Mouse (Mus musculus) testis, postnatal 10 days (tissue): Measurements from ENCODE around the gene Bcr.

Experiments
- DNase-seq: peaks from one replicate; pipeline ENCODE4 v3.0.0; 2021; ENCODE audit warnings: low spot score

Bcr gene

GRCm38 (mm10) chr10:75184826-75185225 is 124.4 kb downstream of the Bcr start:
- no peak for DNase-seq

GRCm38 (mm10) chr10:75186551-75186950 is 126.2 kb downstream of the Bcr start:
- no peak for DNase-seq

- DNase-seq, result no peak
Measured at GRCm38 (mm10) chr10:75187366-75188056, 127.1 kb downstream of the Bcr start.

GRCm38 (mm10) chr10:75191647-75192046 is 131.3 kb downstream of the Bcr start:
- DNase-seq, result no peak

GRCm38 (mm10) chr10:75197817-75198216 is 137.4 kb downstream of the Bcr start:
- DNase-seq, result no peak

- DNase-seq, result no peak
Measured at GRCm38 (mm10) chr10:75200733-75201132, 140.3 kb downstream of the Bcr start.

GRCm38 (mm10) chr10:75206192-75206591 is 145.8 kb downstream of the Bcr start:
- no peak for DNase-seq

GRCm38 (mm10) chr10:75210841-75211240 is 150.4 kb downstream of the Bcr start:
- no peak for DNase-seq

GRCm38 (mm10) chr10:75211807-75212645 is 151.6 kb downstream of the Bcr start, which contains the start of gene Specc1l:
Specc1l (plus strand) TSS chr10:75212073.
- DNase-seq, result peak; percentile 97

GRCm38 (mm10) chr10:75212981-75213380 is 152.6 kb downstream of the Bcr start:
- DNase-seq, result peak; percentile 50

GRCm38 (mm10) chr10:75220722-75221121 is 160.3 kb downstream of the Bcr start:
- DNase-seq, result no peak

GRCm38 (mm10) chr10:75221936-75222610 is 161.7 kb downstream of the Bcr start:
- DNase-seq, result no peak

- no peak for DNase-seq
Measured at GRCm38 (mm10) chr10:75222611-75222998, 162.2 kb downstream of the Bcr start.

GRCm38 (mm10) chr10:75224154-75224553 is 163.8 kb downstream of the Bcr start:
- no peak for DNase-seq

GRCm38 (mm10) chr10:75224630-75225029 is 164.2 kb downstream of the Bcr start:
- DNase-seq, result no peak

- DNase-seq, result no peak
Measured at GRCm38 (mm10) chr10:75227381-75227780, 167.0 kb downstream of the Bcr start.

GRCm38 (mm10) chr10:75230572-75230971 is 170.2 kb downstream of the Bcr start:
- no peak for DNase-seq

GRCm38 (mm10) chr10:75231876-75232275 is 171.5 kb downstream of the Bcr start:
- no peak for DNase-seq

- no peak for DNase-seq
Measured at GRCm38 (mm10) chr10:75232612-75233155, 172.3 kb downstream of the Bcr start.

- no peak for DNase-seq
Measured at GRCm38 (mm10) chr10:75233489-75233888, 173.1 kb downstream of the Bcr start.
